Mouse (Mus musculus): Measurements from ENCODE around the gene Kdm7a. TPM values are rescaled to one million over a fixed set of nuclear protein-coding genes. Genes with fewer than 3 reads are reported as not detected.

Gene Kdm7a
- polyA plus RNA-seq, 1 experiment from 2014 or later = 8.5 TPM

GRCm38 (mm10) chr6:39217138-39217537 lies 10.5 kb upstream of the Kdm7a start:
- Histone ChIP-seq H3K4me2 (no peak overlapping the region), H3K4me3 (ENCODE audit: low read depth, low read length) (no peak overlapping the region), H3K4me1 (replicated peaks; ENCODE audit: control insufficient read depth, insufficient read depth, low read length) (no peaks in the 10 kb centered on the region), H3K36me3 (ENCODE audit: control insufficient read depth, insufficient read depth, low read length) (no peaks in the 10 kb centered on the region), H3K27me3 (replicated peaks; ENCODE audit: control insufficient read depth, insufficient read depth, low read length) (no peaks in the 10 kb centered on the region), H3K27ac (ENCODE audit: low read depth, low read length) (no peak overlapping the region), H3K9ac (ENCODE audit: low read depth, low read length) (no peak overlapping the region), H3K9me3 (ENCODE audit: control insufficient read depth, low read length) (no peaks in the 10 kb centered on the region)
- WGBS = 94% methylated on average over 3 of the region's 3 CpGs
- ATAC-seq (replicated peaks; ENCODE audit: low FRiP score) = no peak
- no peak for DNase-seq (ENCODE audit: low spot score)

- Histone ChIP-seq H3K9ac (ENCODE audit: low read depth, low read length) (no peak overlapping the region), H3K36me3 (ENCODE audit: control insufficient read depth, insufficient read depth, low read length) (no peaks in the 10 kb centered on the region), H3K4me2 (no peak overlapping the region), H3K4me3 (ENCODE audit: low read depth, low read length) (no peak overlapping the region), H3K27me3 (replicated peaks; ENCODE audit: control insufficient read depth, insufficient read depth, low read length) (no peaks in the 10 kb centered on the region), H3K9me3 (ENCODE audit: control insufficient read depth, low read length) (no peaks in the 10 kb centered on the region), H3K27ac (ENCODE audit: low read depth, low read length) (no peak overlapping the region), H3K4me1 (replicated peaks; ENCODE audit: control insufficient read depth, insufficient read depth, low read length) (no peaks in the 10 kb centered on the region)
- no peak for DNase-seq (ENCODE audit: low spot score)
- 71% methylated on average over 5 of the region's 5 CpGs for WGBS
- no peak for ATAC-seq (replicated peaks; ENCODE audit: low FRiP score)
Measured at GRCm38 (mm10) chr6:39214949-39215606, 8.5 kb upstream of the Kdm7a start.

GRCm38 (mm10) chr6:39209677-39210076 lies 3.1 kb upstream of the Kdm7a start:
- WGBS = 70% methylated on average over 4 of the region's 4 CpGs
- H3K4me1 ChIP-seq (replicated peaks; ENCODE audit: control insufficient read depth, insufficient read depth, low read length) = peaks cover 2% of the 10 kb centered on the region; the same call in 1 of the 2 replicates
- H3K4me3 ChIP-seq (ENCODE audit: low read depth, low read length) = no peak overlapping the region
- H3K27ac ChIP-seq (ENCODE audit: low read depth, low read length) = no peak overlapping the region
- no peak overlapping the region for H3K4me2 ChIP-seq
- no peak overlapping the region for H3K9ac ChIP-seq (ENCODE audit: low read depth, low read length)
- H3K36me3 ChIP-seq (ENCODE audit: control insufficient read depth, insufficient read depth, low read length) = no peaks in the 10 kb centered on the region
- H3K27me3 ChIP-seq (replicated peaks; ENCODE audit: control insufficient read depth, insufficient read depth, low read length) = 0 out of 2 replicates have a peak, but pooled peaks cover 2% of the 10 kb centered on the region
- ATAC-seq (replicated peaks; ENCODE audit: low FRiP score) (no peak), DNase-seq (ENCODE audit: low spot score) (no peak)
- no peaks in the 10 kb centered on the region for H3K9me3 ChIP-seq (ENCODE audit: control insufficient read depth, low read length)

- ATAC-seq (replicated peaks; ENCODE audit: low FRiP score) (no peak), DNase-seq (ENCODE audit: low spot score) (no peak)
- Histone ChIP-seq H3K9ac (ENCODE audit: low read depth, low read length) (no peak overlapping the region), H3K4me1 (replicated peaks; ENCODE audit: control insufficient read depth, insufficient read depth, low read length) (peaks cover 12% of the 10 kb centered on the region), H3K9me3 (ENCODE audit: control insufficient read depth, low read length) (no peaks in the 10 kb centered on the region), H3K27me3 (replicated peaks; ENCODE audit: control insufficient read depth, insufficient read depth, low read length) (0 out of 2 replicates have a peak, but pooled peaks cover 2% of the 10 kb centered on the region), H3K4me2 (no peak overlapping the region), H3K4me3 (ENCODE audit: low read depth, low read length) (no peak overlapping the region), H3K36me3 (ENCODE audit: control insufficient read depth, insufficient read depth, low read length) (no peaks in the 10 kb centered on the region), H3K27ac (ENCODE audit: low read depth, low read length) (no peak overlapping the region)
- WGBS = 84% methylated on average over 4 of the region's 4 CpGs
Measured at GRCm38 (mm10) chr6:39208181-39208580, 1.6 kb upstream of the Kdm7a start.

- peak overlapping the region; percentile 83 for H3K27ac ChIP-seq (ENCODE audit: low read depth, low read length)
- peak overlapping the region; percentile 91 for H3K4me3 ChIP-seq (ENCODE audit: low read depth, low read length)
- H3K9me3 ChIP-seq (ENCODE audit: control insufficient read depth, low read length) = no peaks in the 10 kb centered on the region
- DNase-seq (ENCODE audit: low spot score) = no peak
- peak overlapping the region; percentile 86 for H3K9ac ChIP-seq (ENCODE audit: low read depth, low read length)
- 0 out of 2 replicates have a peak, but pooled peaks cover 2% of the 10 kb centered on the region for H3K27me3 ChIP-seq (replicated peaks; ENCODE audit: control insufficient read depth, insufficient read depth, low read length)
- peaks cover 13% of the 10 kb centered on the region for H3K4me1 ChIP-seq (replicated peaks; ENCODE audit: control insufficient read depth, insufficient read depth, low read length)
- ATAC-seq (replicated peaks; ENCODE audit: low FRiP score) = peak; percentile 21
- H3K36me3 ChIP-seq (ENCODE audit: control insufficient read depth, insufficient read depth, low read length) = no peaks in the 10 kb centered on the region
- under 1% methylated on average over 101 of the region's 121 CpGs for WGBS
- peak overlapping the region; percentile 91 for H3K4me2 ChIP-seq
Measured at GRCm38 (mm10) chr6:39205650-39206580, 674 bp downstream of the Kdm7a start.

- peak overlapping the region; percentile 91 for H3K4me3 ChIP-seq (ENCODE audit: low read depth, low read length)
- WGBS = under 1% methylated on average over 30 of the region's 30 CpGs
- DNase-seq (ENCODE audit: low spot score) = peak; percentile 77
- H3K4me1 ChIP-seq (replicated peaks; ENCODE audit: control insufficient read depth, insufficient read depth, low read length) = peaks cover 14% of the 10 kb centered on the region
- peak overlapping the region; percentile 86 for H3K9ac ChIP-seq (ENCODE audit: low read depth, low read length)
- peak; percentile 37 for ATAC-seq (replicated peaks; ENCODE audit: low FRiP score)
- H3K9me3 ChIP-seq (ENCODE audit: control insufficient read depth, low read length) = no peaks in the 10 kb centered on the region
- no peaks in the 10 kb centered on the region for H3K36me3 ChIP-seq (ENCODE audit: control insufficient read depth, insufficient read depth, low read length)
- H3K4me2 ChIP-seq = peak overlapping the region; percentile 91
- peak overlapping the region; percentile 83 for H3K27ac ChIP-seq (ENCODE audit: low read depth, low read length)
- H3K27me3 ChIP-seq (replicated peaks; ENCODE audit: control insufficient read depth, insufficient read depth, low read length) = 0 out of 2 replicates have a peak, but pooled peaks cover 2% of the 10 kb centered on the region
Measured at GRCm38 (mm10) chr6:39205064-39205649, 1.4 kb downstream of the Kdm7a start.

- Histone ChIP-seq H3K27ac (ENCODE audit: low read depth, low read length) (no peak overlapping the region), H3K36me3 (ENCODE audit: control insufficient read depth, insufficient read depth, low read length) (no peaks in the 10 kb centered on the region), H3K27me3 (replicated peaks; ENCODE audit: control insufficient read depth, insufficient read depth, low read length) (0 out of 2 replicates have a peak, but pooled peaks cover 2% of the 10 kb centered on the region), H3K4me1 (replicated peaks; ENCODE audit: control insufficient read depth, insufficient read depth, low read length) (peaks cover 14% of the 10 kb centered on the region), H3K4me3 (ENCODE audit: low read depth, low read length) (no peak overlapping the region), H3K9ac (ENCODE audit: low read depth, low read length) (no peak overlapping the region; the same call in 1 of the 2 replicates), H3K4me2 (peak overlapping the region; percentile 91), H3K9me3 (ENCODE audit: control insufficient read depth, low read length) (no peaks in the 10 kb centered on the region)
- DNase-seq (ENCODE audit: low spot score) (no peak), ATAC-seq (replicated peaks; ENCODE audit: low FRiP score) (no peak)
- 52% methylated on average over 4 of the region's 4 CpGs for WGBS
Measured at GRCm38 (mm10) chr6:39204444-39204843, 2.1 kb downstream of the Kdm7a start.

- Histone ChIP-seq H3K9me3 (ENCODE audit: control insufficient read depth, low read length) (no peaks in the 10 kb centered on the region), H3K4me2 (peak overlapping the region; percentile 91), H3K27me3 (replicated peaks; ENCODE audit: control insufficient read depth, insufficient read depth, low read length) (0 out of 2 replicates have a peak, but pooled peaks cover 1% of the 10 kb centered on the region), H3K4me1 (replicated peaks; ENCODE audit: control insufficient read depth, insufficient read depth, low read length) (peaks cover 14% of the 10 kb centered on the region), H3K9ac (ENCODE audit: low read depth, low read length) (peak overlapping the region; percentile 21; the same call in 1 of the 2 replicates), H3K4me3 (ENCODE audit: low read depth, low read length) (no peak overlapping the region), H3K27ac (ENCODE audit: low read depth, low read length) (peak overlapping the region; percentile 62; the same call in 1 of the 2 replicates), H3K36me3 (ENCODE audit: control insufficient read depth, insufficient read depth, low read length) (no peaks in the 10 kb centered on the region)
- DNase-seq (ENCODE audit: low spot score) (peak; percentile 47), ATAC-seq (replicated peaks; ENCODE audit: low FRiP score) (peak; percentile 89)
- WGBS = 60% methylated on average over 4 of the region's 4 CpGs
Measured at GRCm38 (mm10) chr6:39203236-39203635, 3.4 kb downstream of the Kdm7a start.
